ENCODE assay signal across 25 mouse cellular contexts in genomic region chr3:92957090-92957489, GRCm38 (mm10). TPM values are rescaled to one million over a fixed set of nuclear protein-coding genes. Genes with fewer than 3 reads are reported as not detected.
DNase-seq lines count a peak whose midpoint lies in the region; ATAC-seq and TF ChIP-seq lines count a peak whose summit lies in the region.
"Had no signal": no experiment of that assay in that cellular context is flagged by ENCODE, and none has a peak within 500 bp of the region (broad histone marks: within the 10 kb centered on the region; RNA-seq: fewer than 3 reads in every experiment).

Gene Lce3d, plus strand, starts transcription at chr3:92957390.

- no peaks in the 10 kb centered on the region for H3K4me1 ChIP-seq in lung, adult 2 months (ENCODE audit: control insufficient read depth, insufficient read depth, low read length)
- no peaks in the 10 kb centered on the region for H3K4me1 ChIP-seq in stomach, postnatal 0 days (replicated peaks; ENCODE audit: control insufficient read depth, insufficient read depth)

- H3K4me2 ChIP-seq in stomach, postnatal 0 days (replicated peaks; ENCODE audit: low read depth): no peak within 1 kb of the TSS

- TF ChIP-seq CTCF in lung, adult 2 months (IDR thresholded peaks at IDR 0.05; ENCODE audit: insufficient read depth, low read length): no peak
- TF ChIP-seq CTCF in stomach, postnatal 0 days (IDR thresholded peaks at IDR 0.05; ENCODE audit: low read depth): no peak

- H3K27me3 ChIP-seq in stomach, postnatal 0 days (ENCODE audit: control insufficient read depth, insufficient read depth, low read length): no peaks in the 10 kb centered on the region
- H3K27me3 ChIP-seq: CH12.LX had no signal

- no peak within 1 kb of the TSS for H3K4me3 ChIP-seq in lung, adult 2 months (replicated peaks; ENCODE audit: extremely low read depth, low read depth, low read length)
- H3K4me3 ChIP-seq in stomach, postnatal 0 days (ENCODE audit: low read depth, low read length): no peak within 1 kb of the TSS

- no peak for ATAC-seq in stomach, postnatal 0 days (ENCODE audit: low FRiP score, low TSS enrichment)
- ATAC-seq: activated CD4-positive, CD25-positive, alpha-beta regulatory T cell, adult 4 months; CD4-positive, CD25-positive, alpha-beta regulatory T cell, adult 4 months; Patski had no signal

- WGBS in lung, adult 2 months: 95% methylated on average over 1 of the region's 1 CpGs
- 96% methylated on average over 1 of the region's 1 CpGs for WGBS in stomach, postnatal 0 days

- no peaks in the 10 kb centered on the region for H3K36me3 ChIP-seq in stomach, postnatal 0 days (ENCODE audit: control insufficient read depth, insufficient read depth, low read length)
- H3K36me3 ChIP-seq: G1E had no signal

- no peak for TF ChIP-seq POLR2A in lung, adult 2 months (IDR thresholded peaks at IDR 0.05; ENCODE audit: borderline replicate concordance, extremely low read depth, low read depth, low read length)

- H3K9ac ChIP-seq in stomach, postnatal 0 days (ENCODE audit: low read length): no peak within 1 kb of the TSS

- no peak within 1 kb of the TSS for H3K27ac ChIP-seq in stomach, postnatal 0 days (replicated peaks)

- no peaks in the 10 kb centered on the region for H3K9me3 ChIP-seq in stomach, postnatal 0 days (ENCODE audit: control insufficient read depth, low read length)
- H3K9me3 ChIP-seq: G1E had no signal

- no peak for TF ChIP-seq EP300 in stomach, postnatal 0 days (optimal IDR thresholded peaks at IDR 0.05)

- DNase-seq in lung, adult 2 months: no peak
- no peak for DNase-seq in lung, postnatal 10 days
- DNase-seq in stomach, postnatal 0 days (ENCODE audit: low spot score): no peak
- no peak for DNase-seq in adrenal gland, postnatal 25 days
- DNase-seq: adrenal gland, adult 2 months; adrenal gland, adult 8-10 months; adrenal gland, postnatal 10 days; adrenal gland, postnatal 14 days; adrenal gland, postnatal 36 days; B cell, adult 2 months; cerebellum, adult 11 months; cerebellum, adult 11-12 months; cerebellum, adult 18-20 months; cerebellum, adult 2 months had no signal

RNA-seq across cellular contexts. Expression of gene Lce3d, which starts in this region (rescaled TPM):
- polyA plus RNA-seq in lung, adult 2 months (2012; rRNA removed): 64.5 TPM in 1 of 2 replicates, not detected in the other
- 246 and 293 TPM in 2 replicates for polyA plus RNA-seq in stomach, postnatal 0 days (2015; fragmentation: Nextera tagmentation; extraction: Ambion mirVana)
- total RNA-seq in adrenal gland, postnatal 25 days (2021): not detected in 2 replicates
- total RNA-seq: adrenal gland, adult 18-20 months; adrenal gland, adult 2 months; adrenal gland, adult 8-10 months; adrenal gland, postnatal 10 days; adrenal gland, postnatal 14 days; adrenal gland, postnatal 36 days; adrenal gland, postnatal 4 days; CH12.LX; ES-E14; G1E; MEL had no signal
- polyA plus RNA-seq: activated CD4-positive, CD25-positive, alpha-beta regulatory T cell, adult 4 months; adrenal gland, adult 2 months; brain, embryonic 14.5 days; C2C12; CD4-positive, CD25-positive, alpha-beta regulatory T cell, adult 4 months; cerebellum, adult 2 months; G1E had no signal
